In the genomic region with DNA sequence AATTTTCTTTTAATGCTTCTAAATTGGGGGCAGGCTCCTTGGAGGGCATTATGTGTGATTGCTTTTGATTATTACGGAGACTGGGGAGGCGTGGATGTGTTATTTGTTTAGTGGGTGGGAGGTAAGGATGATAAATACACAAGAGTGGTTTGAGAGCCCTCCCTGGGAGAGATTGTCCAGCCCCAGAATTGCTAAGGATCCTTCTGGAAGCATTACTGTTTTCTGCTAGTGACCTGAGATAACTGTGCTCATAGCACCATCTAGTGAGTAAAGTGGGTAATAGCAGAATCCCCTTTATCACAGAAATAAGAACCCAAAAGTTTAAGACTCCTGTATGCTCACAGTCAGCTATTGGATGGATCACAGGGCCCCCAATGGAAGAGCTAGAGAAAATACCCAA, we compare ENCODE assay signal across 9 mouse cellular contexts. TPM values are rescaled to one million over a fixed set of nuclear protein-coding genes. Genes with fewer than 3 reads are reported as not detected.
DNase-seq lines count a peak whose midpoint lies in the region; ATAC-seq and TF ChIP-seq lines count a peak whose summit lies in the region.
"Had no signal": no experiment of that assay in that cellular context is flagged by ENCODE, and none has a peak within 500 bp of the region (broad histone marks: within the 10 kb centered on the region; RNA-seq: fewer than 3 reads in every experiment).

No protein-coding gene starts in this region.

- 26% methylated on average over 2 of the region's 2 CpGs for WGBS in kidney, embryonic 16.5 days
- 45% methylated on average over 2 of the region's 2 CpGs for WGBS in embryonic facial prominence, embryonic 14.5 days
- WGBS in lung, adult 2 months: 37% methylated on average over 2 of the region's 2 CpGs

- peak; percentile 70 for DNase-seq in kidney, adult 9 months
- peak; percentile 67 for DNase-seq in CD4-positive, CD25-positive, alpha-beta regulatory T cell, adult 2 months (ENCODE audit: low read depth, low spot score)
- DNase-seq in R1 (ENCODE audit: low read depth, low spot score): peak; percentile 54
- DNase-seq in embryonic facial prominence, embryonic 14.5 days (ENCODE audit: low spot score): peak; percentile 57
- DNase-seq in lung, adult 2 months: peak; percentile 20
- DNase-seq in urinary bladder, postnatal 14 days (ENCODE audit: low spot score): no peak
- no peak for DNase-seq in right cerebral cortex, postnatal 14 days

- TF ChIP-seq POLR2A in lung, adult 2 months (IDR thresholded peaks at IDR 0.05; ENCODE audit: borderline replicate concordance, extremely low read depth, low read depth, low read length): no peak

- peak; percentile 31; the same call in 1 of the 2 replicates for TF ChIP-seq CTCF in lung, adult 2 months (IDR thresholded peaks at IDR 0.05; ENCODE audit: insufficient read depth, low read length)

- no peak overlapping the region for H3K9ac ChIP-seq in kidney, embryonic 16.5 days (replicated peaks; ENCODE audit: low read length)
- no peak overlapping the region for H3K9ac ChIP-seq in embryonic facial prominence, embryonic 14.5 days (ENCODE audit: low read depth, low read length)

- H3K4me1 ChIP-seq in kidney, embryonic 16.5 days (ENCODE audit: insufficient read depth, low read length): no peaks in the 10 kb centered on the region
- H3K4me1 ChIP-seq in embryonic facial prominence, embryonic 14.5 days (ENCODE audit: control insufficient read depth, insufficient read depth, low read length): no peaks in the 10 kb centered on the region
- no peaks in the 10 kb centered on the region for H3K4me1 ChIP-seq in lung, adult 2 months (ENCODE audit: control insufficient read depth, insufficient read depth, low read length)

- H3K9me3 ChIP-seq in kidney, embryonic 16.5 days (ENCODE audit: low read length): no peaks in the 10 kb centered on the region
- no peaks in the 10 kb centered on the region for H3K9me3 ChIP-seq in embryonic facial prominence, embryonic 14.5 days (ENCODE audit: control insufficient read depth, low read length)

- no peak overlapping the region for H3K27ac ChIP-seq in kidney, embryonic 16.5 days (ENCODE audit: low read length)
- no peak overlapping the region for H3K27ac ChIP-seq in embryonic facial prominence, embryonic 14.5 days (replicated peaks; ENCODE audit: low read depth, low read length)

- H3K4me3 ChIP-seq in kidney, embryonic 16.5 days (ENCODE audit: low read length): no peak overlapping the region
- H3K4me3 ChIP-seq in embryonic facial prominence, embryonic 14.5 days (ENCODE audit: low read depth, low read length): no peak overlapping the region
- no peak overlapping the region for H3K4me3 ChIP-seq in lung, adult 2 months (replicated peaks; ENCODE audit: extremely low read depth, low read depth, low read length)

- no peaks in the 10 kb centered on the region for H3K27me3 ChIP-seq in kidney, embryonic 16.5 days (ENCODE audit: insufficient read depth, low read length)
- no peaks in the 10 kb centered on the region for H3K27me3 ChIP-seq in embryonic facial prominence, embryonic 14.5 days (replicated peaks; ENCODE audit: control insufficient read depth, insufficient read depth, low read length)

- no peaks in the 10 kb centered on the region for H3K36me3 ChIP-seq in kidney, embryonic 16.5 days (ENCODE audit: insufficient read depth, low read length)
- H3K36me3 ChIP-seq in embryonic facial prominence, embryonic 14.5 days (ENCODE audit: control insufficient read depth, insufficient read depth, low read length): no peaks in the 10 kb centered on the region

- H3K4me2 ChIP-seq in kidney, embryonic 16.5 days (replicated peaks; ENCODE audit: low read depth, low read length): no peak overlapping the region
- H3K4me2 ChIP-seq in embryonic facial prominence, embryonic 14.5 days (ENCODE audit: low read depth, low read length): no peak overlapping the region

- no peak for ATAC-seq in kidney, embryonic 16.5 days (ENCODE audit: low FRiP score, low TSS enrichment)
- no peak for ATAC-seq in embryonic facial prominence, embryonic 14.5 days (ENCODE audit: low read depth)

RNA-seq across cellular contexts. Expression of a gene that starts 32.4 kb away (rescaled TPM):
- polyA plus RNA-seq in kidney, embryonic 16.5 days (2015; fragmentation: Nextera tagmentation; extraction: Ambion mirVana): 25.0 and 27.1 TPM in 2 replicates
- polyA plus RNA-seq in embryonic facial prominence, embryonic 14.5 days (2014; fragmentation: Nextera tagmentation; extraction: Ambion mirVana): 16.0 and 18.6 TPM in 2 replicates
- polyA plus RNA-seq in lung, adult 2 months (2012; rRNA removed): 9.1 and 12.2 TPM in 2 replicates

RNA-seq across cellular contexts. Expression of a gene that starts 55.4 kb away (rescaled TPM):
- not detected in 2 replicates for polyA plus RNA-seq in kidney, embryonic 16.5 days (2015; fragmentation: Nextera tagmentation; extraction: Ambion mirVana)
- polyA plus RNA-seq in embryonic facial prominence, embryonic 14.5 days (2014; fragmentation: Nextera tagmentation; extraction: Ambion mirVana): not detected in 2 replicates
- polyA plus RNA-seq in lung, adult 2 months (2012; rRNA removed): not detected in 2 replicates
- polyA plus RNA-seq: gonadal fat pad, adult 2 months had no signal

Comparison
In these comparisons a context has a peak if more than half of its experiments do, and no peak if none do; other contexts are left out.
1. DNase-seq: peak in kidney, adult 9 months (single experiment), CD4-positive, CD25-positive, alpha-beta regulatory T cell, adult 2 months (single experiment), R1 (single experiment), embryonic facial prominence, embryonic 14.5 days (single experiment) and lung, adult 2 months (single experiment); none in urinary bladder, postnatal 14 days (single experiment) and right cerebral cortex, postnatal 14 days (single experiment).